Mouse (Mus musculus) ES-Bruce4 (cell line): ENCODE results near the gene Hspa12b. TPM values are rescaled to one million over a fixed set of nuclear protein-coding genes. Genes with fewer than 3 reads are reported as not detected.

Source experiments
- H3K27ac ChIP-seq: 2 replicates; pipeline ENCODE4 v1.5.1; 2012; ENCODE audit warnings: low read length, inconsistent platforms; ENCODE audit not compliant: insufficient read depth
- H3K27me3 ChIP-seq: 2 replicates; pipeline ENCODE4 v1.6.1; 2012; ENCODE audit warnings: mild to moderate bottlenecking, low read length, inconsistent platforms; ENCODE audit not compliant: control insufficient read depth, poor library complexity, insufficient read depth, severe bottlenecking
- H3K36me3 ChIP-seq: 2 replicates; pipeline ENCODE4 v1.6.1; 2012; ENCODE audit warnings: inconsistent platforms, mild to moderate bottlenecking, low read length, moderate library complexity; ENCODE audit not compliant: control insufficient read depth, poor library complexity, insufficient read depth, severe bottlenecking
- H3K4me1 ChIP-seq: one replicate; pipeline ENCODE4 v1.8.1; 2011; ENCODE audit warnings: low read length; ENCODE audit not compliant: control insufficient read depth, insufficient read depth
- H3K4me3 ChIP-seq: 2 replicates; pipeline ENCODE4 v1.5.1; 2011; ENCODE audit warnings: low read depth, mild to moderate bottlenecking, low read length
- H3K9ac ChIP-seq: 2 replicates; pipeline ENCODE4 v1.6.1; 2012; ENCODE audit warnings: low read depth, mild to moderate bottlenecking, inconsistent platforms; ENCODE audit not compliant: poor library complexity, severe bottlenecking
- H3K9me3 ChIP-seq: replicated peaks from 2 replicates; pipeline ENCODE4 v1.6.1; 2012; ENCODE audit warnings: mild to moderate bottlenecking, low read length, inconsistent platforms; ENCODE audit not compliant: control insufficient read depth, poor library complexity, insufficient read depth, severe bottlenecking
- CTCF ChIP-seq: IDR thresholded peaks from one replicate; pipeline ENCODE4 v1.8.1; 2011; ENCODE audit warnings: low read depth, low read length
- EP300 ChIP-seq: IDR thresholded peaks from 2 replicates; pipeline ENCODE4 v1.6.1; 2011; ENCODE audit warnings: low read depth, low read length; ENCODE audit not compliant: insufficient read depth
- POLR2A ChIP-seq: IDR thresholded peaks from one replicate; pipeline ENCODE4 v1.8.1; 2011; ENCODE audit warnings: low read length; ENCODE audit not compliant: insufficient read depth
- polyA plus RNA-seq: library from polyadenylated mRNA; stranded (reverse); fragments of >200 nt; gene quantifications from 2 replicates; pipeline ENCODE4 v1.2.4, GENCODE M21; 2011; ENCODE audit warnings: low read depth; ENCODE audit not compliant: missing spikeins, insufficient read depth, insufficient read length

Hspa12b gene
- polyA plus RNA-seq, 1 experiment, result 1.9 TPM

GRCm38 (mm10) chr2:131125964-131126815 is 890 bp upstream of the Hspa12b start:
- no peaks in the 10 kb centered on the region for H3K36me3 ChIP-seq
- no peak for TF ChIP-seq POLR2A
- no peak for TF ChIP-seq CTCF
- TF ChIP-seq EP300, result no peak
- H3K4me1 ChIP-seq, result peaks cover 2% of the 10 kb centered on the region
- H3K9me3 ChIP-seq, result no peaks in the 10 kb centered on the region
- H3K27ac ChIP-seq, result no peak overlapping the region
- no peak overlapping the region for H3K9ac ChIP-seq
- no peak overlapping the region for H3K4me3 ChIP-seq
- no peaks in the 10 kb centered on the region; the same call in 1 of the 2 replicates for H3K27me3 ChIP-seq

GRCm38 (mm10) chr2:131128211-131128610 is 1.1 kb downstream of the Hspa12b start:
- Histone ChIP-seq H3K4me1 (peaks cover 2% of the 10 kb centered on the region), H3K4me3 (no peak overlapping the region), H3K27me3 (no peaks in the 10 kb centered on the region; the same call in 1 of the 2 replicates), H3K27ac (no peak overlapping the region), H3K36me3 (no peaks in the 10 kb centered on the region), H3K9ac (no peak overlapping the region), H3K9me3 (no peaks in the 10 kb centered on the region)
- no peak for TF ChIP-seq CTCF
- no peak for TF ChIP-seq POLR2A
- no peak for TF ChIP-seq EP300

GRCm38 (mm10) chr2:131128636-131129157 is 1.6 kb downstream of the Hspa12b start:
- Histone ChIP-seq H3K27ac (no peak overlapping the region), H3K9me3 (no peaks in the 10 kb centered on the region), H3K27me3 (no peaks in the 10 kb centered on the region; the same call in 1 of the 2 replicates), H3K9ac (no peak overlapping the region), H3K4me1 (peaks cover 2% of the 10 kb centered on the region), H3K36me3 (no peaks in the 10 kb centered on the region), H3K4me3 (no peak overlapping the region)
- no peak for TF ChIP-seq CTCF
- no peak for TF ChIP-seq EP300
- no peak for TF ChIP-seq POLR2A

- Histone ChIP-seq H3K4me1 (peaks cover 2% of the 10 kb centered on the region), H3K27ac (no peak overlapping the region), H3K36me3 (no peaks in the 10 kb centered on the region), H3K27me3 (no peaks in the 10 kb centered on the region; the same call in 1 of the 2 replicates), H3K9me3 (no peaks in the 10 kb centered on the region), H3K4me3 (no peak overlapping the region), H3K9ac (no peak overlapping the region)
- TF ChIP-seq POLR2A (no peak), CTCF (no peak), EP300 (no peak)
Measured at GRCm38 (mm10) chr2:131129836-131130235, 2.8 kb downstream of the Hspa12b start.

- Histone ChIP-seq H3K4me3 (no peak overlapping the region), H3K36me3 (no peaks in the 10 kb centered on the region), H3K4me1 (peaks cover 2% of the 10 kb centered on the region), H3K27me3 (no peaks in the 10 kb centered on the region; the same call in 1 of the 2 replicates), H3K9me3 (no peaks in the 10 kb centered on the region), H3K9ac (no peak overlapping the region), H3K27ac (no peak overlapping the region)
- TF ChIP-seq CTCF, result no peak
- TF ChIP-seq POLR2A, result no peak
- TF ChIP-seq EP300, result no peak
Measured at GRCm38 (mm10) chr2:131130849-131131248, 3.8 kb downstream of the Hspa12b start.
